Mouse (Mus musculus): Measurements from ENCODE around the gene Coro7. TPM values are rescaled to one million over a fixed set of nuclear protein-coding genes. Genes with fewer than 3 reads are reported as not detected.
A peak's percentile ranks its signal among the peaks of the same experiment; 100 is the strongest.
"Not testable (repeated sequence)": the region's sequence is repeated elsewhere in the genome, so short reads cannot be mapped to it uniquely, and the experiment has no call there.

Gene Coro7
- polyA plus RNA-seq, 1 experiment from 2014 or later = 13.1 TPM

GRCm38 (mm10) chr16:4684457-4684791 lies 4.8 kb upstream of the Coro7 start:
- under 1% methylated on average over 9 of the region's 9 CpGs for WGBS
- H3K9ac ChIP-seq (ENCODE audit: low read length) = peak overlapping the region; percentile 79
- DNase-seq (ENCODE audit: low spot score) (no peak), ATAC-seq (ENCODE audit: insufficient number of reproducible peaks, low FRiP score, low TSS enrichment, low read depth) (no peak)
- no peaks in the 10 kb centered on the region for H3K4me1 ChIP-seq (ENCODE audit: control insufficient read depth, insufficient read depth, low read length)
- H3K4me3 ChIP-seq (ENCODE audit: low read depth, low read length) = peak overlapping the region; percentile 91
- peak overlapping the region; percentile 88 for H3K4me2 ChIP-seq (ENCODE audit: low read depth, severe bottlenecking)
- H3K9me3 ChIP-seq (ENCODE audit: control insufficient read depth, low read length) = no peaks in the 10 kb centered on the region
- H3K36me3 ChIP-seq (ENCODE audit: control insufficient read depth, insufficient read depth, low read length) = peaks cover 7% of the 10 kb centered on the region
- no peak overlapping the region for H3K27ac ChIP-seq (replicated peaks; ENCODE audit: low read depth, low read length)
- H3K27me3 ChIP-seq (ENCODE audit: control insufficient read depth, insufficient read depth, low read length) = no peaks in the 10 kb centered on the region

- H3K4me1 ChIP-seq (ENCODE audit: control insufficient read depth, insufficient read depth, low read length) = peaks cover 3% of the 10 kb centered on the region
- DNase-seq (ENCODE audit: low spot score) (peak; percentile 95), ATAC-seq (ENCODE audit: insufficient number of reproducible peaks, low FRiP score, low TSS enrichment, low read depth) (peak; percentile 78)
- no peak overlapping the region; the same call in 1 of the 2 replicates for H3K27ac ChIP-seq (replicated peaks; ENCODE audit: low read depth, low read length)
- WGBS = under 1% methylated on average over 54 of the region's 54 CpGs
- H3K4me2 ChIP-seq (ENCODE audit: low read depth, severe bottlenecking) = peak overlapping the region; percentile 88
- peaks cover 2% of the 10 kb centered on the region; the same call in 1 of the 2 replicates for H3K36me3 ChIP-seq (ENCODE audit: control insufficient read depth, insufficient read depth, low read length)
- peak overlapping the region; percentile 79 for H3K9ac ChIP-seq (ENCODE audit: low read length)
- H3K4me3 ChIP-seq (ENCODE audit: low read depth, low read length) = peak overlapping the region; percentile 91
- H3K9me3 ChIP-seq (ENCODE audit: control insufficient read depth, low read length) = no peaks in the 10 kb centered on the region
- H3K27me3 ChIP-seq (ENCODE audit: control insufficient read depth, insufficient read depth, low read length) = no peaks in the 10 kb centered on the region
These were observed 4.2 kb upstream of the Coro7 start for GRCm38 (mm10) chr16:4683581-4684456.

- Histone ChIP-seq H3K27me3 (ENCODE audit: control insufficient read depth, insufficient read depth, low read length) (no peaks in the 10 kb centered on the region), H3K4me2 (ENCODE audit: low read depth, severe bottlenecking) (peak overlapping the region; percentile 88), H3K27ac (replicated peaks; ENCODE audit: low read depth, low read length) (no peak overlapping the region; the same call in 1 of the 2 replicates), H3K9ac (ENCODE audit: low read length) (peak overlapping the region; percentile 79), H3K9me3 (ENCODE audit: control insufficient read depth, low read length) (no peaks in the 10 kb centered on the region), H3K4me1 (ENCODE audit: control insufficient read depth, insufficient read depth, low read length) (peaks cover 7% of the 10 kb centered on the region), H3K4me3 (ENCODE audit: low read depth, low read length) (peak overlapping the region; percentile 91), H3K36me3 (ENCODE audit: control insufficient read depth, insufficient read depth, low read length) (no peaks in the 10 kb centered on the region; the same call in 1 of the 2 replicates)
- ATAC-seq (ENCODE audit: insufficient number of reproducible peaks, low FRiP score, low TSS enrichment, low read depth) (no peak), DNase-seq (ENCODE audit: low spot score) (no peak)
- 31% methylated on average over 9 of the region's 9 CpGs for WGBS
These were observed 3.6 kb upstream of the Coro7 start for GRCm38 (mm10) chr16:4683193-4683580.

- Histone ChIP-seq H3K4me1 (ENCODE audit: control insufficient read depth, insufficient read depth, low read length) (peaks cover 7% of the 10 kb centered on the region), H3K27ac (replicated peaks; ENCODE audit: low read depth, low read length) (no peak overlapping the region), H3K27me3 (ENCODE audit: control insufficient read depth, insufficient read depth, low read length) (no peaks in the 10 kb centered on the region), H3K4me2 (ENCODE audit: low read depth, severe bottlenecking) (peak overlapping the region; percentile 88; the same call in 1 of the 2 replicates), H3K9me3 (ENCODE audit: control insufficient read depth, low read length) (no peaks in the 10 kb centered on the region), H3K36me3 (ENCODE audit: control insufficient read depth, insufficient read depth, low read length) (no peaks in the 10 kb centered on the region; the same call in 1 of the 2 replicates), H3K9ac (ENCODE audit: low read length) (no peak overlapping the region), H3K4me3 (ENCODE audit: low read depth, low read length) (no peak overlapping the region)
- 75% methylated on average over 4 of the region's 4 CpGs for WGBS
- ATAC-seq (ENCODE audit: insufficient number of reproducible peaks, low FRiP score, low TSS enrichment, low read depth) (no peak), DNase-seq (ENCODE audit: low spot score) (no peak)
These were observed 3.1 kb upstream of the Coro7 start for GRCm38 (mm10) chr16:4682628-4683179.

GRCm38 (mm10) chr16:4680922-4681455 lies 1.4 kb upstream of the Coro7 start:
- not testable (repeated sequence) for H3K9ac ChIP-seq (ENCODE audit: low read length); H3K36me3 ChIP-seq (ENCODE audit: control insufficient read depth, insufficient read depth, low read length); H3K27me3 ChIP-seq (ENCODE audit: control insufficient read depth, insufficient read depth, low read length); H3K27ac ChIP-seq (replicated peaks; ENCODE audit: low read depth, low read length); H3K9me3 ChIP-seq (ENCODE audit: control insufficient read depth, low read length); H3K4me2 ChIP-seq (ENCODE audit: low read depth, severe bottlenecking); ATAC-seq (ENCODE audit: insufficient number of reproducible peaks, low FRiP score, low TSS enrichment, low read depth); DNase-seq (ENCODE audit: low spot score); H3K4me1 ChIP-seq (ENCODE audit: control insufficient read depth, insufficient read depth, low read length); H3K4me3 ChIP-seq (ENCODE audit: low read depth, low read length)
- 81% methylated on average over 3 of the region's 3 CpGs for WGBS

- no peaks in the 10 kb centered on the region for H3K27me3 ChIP-seq (ENCODE audit: control insufficient read depth, insufficient read depth, low read length)
- peaks cover 7% of the 10 kb centered on the region for H3K4me1 ChIP-seq (ENCODE audit: control insufficient read depth, insufficient read depth, low read length)
- WGBS = 84% methylated on average over 5 of the region's 5 CpGs
- H3K27ac ChIP-seq (replicated peaks; ENCODE audit: low read depth, low read length) = no peak overlapping the region
- H3K36me3 ChIP-seq (ENCODE audit: control insufficient read depth, insufficient read depth, low read length) = 0 out of 2 replicates have a peak, but pooled peaks cover 4% of the 10 kb centered on the region
- H3K4me2 ChIP-seq (ENCODE audit: low read depth, severe bottlenecking) = no peak overlapping the region
- no peaks in the 10 kb centered on the region for H3K9me3 ChIP-seq (ENCODE audit: control insufficient read depth, low read length)
- ATAC-seq (ENCODE audit: insufficient number of reproducible peaks, low FRiP score, low TSS enrichment, low read depth) (no peak), DNase-seq (ENCODE audit: low spot score) (no peak)
- peak overlapping the region; percentile 12; the same call in 1 of the 2 replicates for H3K9ac ChIP-seq (ENCODE audit: low read length)
- no peak overlapping the region for H3K4me3 ChIP-seq (ENCODE audit: low read depth, low read length)
These were observed 1.5 kb downstream of the Coro7 start for GRCm38 (mm10) chr16:4678080-4678479.

GRCm38 (mm10) chr16:4676836-4677235 lies 2.7 kb downstream of the Coro7 start:
- Histone ChIP-seq H3K4me1 (ENCODE audit: control insufficient read depth, insufficient read depth, low read length) (peaks cover 7% of the 10 kb centered on the region), H3K9ac (ENCODE audit: low read length) (no peak overlapping the region), H3K27me3 (ENCODE audit: control insufficient read depth, insufficient read depth, low read length) (no peaks in the 10 kb centered on the region), H3K4me2 (ENCODE audit: low read depth, severe bottlenecking) (no peak overlapping the region), H3K9me3 (ENCODE audit: control insufficient read depth, low read length) (no peaks in the 10 kb centered on the region), H3K4me3 (ENCODE audit: low read depth, low read length) (no peak overlapping the region), H3K36me3 (ENCODE audit: control insufficient read depth, insufficient read depth, low read length) (0 out of 2 replicates have a peak, but pooled peaks cover 4% of the 10 kb centered on the region), H3K27ac (replicated peaks; ENCODE audit: low read depth, low read length) (no peak overlapping the region)
- no peak for DNase-seq (ENCODE audit: low spot score)
- 91% methylated on average over 5 of the region's 5 CpGs for WGBS
- no peak for ATAC-seq (ENCODE audit: insufficient number of reproducible peaks, low FRiP score, low TSS enrichment, low read depth)

GRCm38 (mm10) chr16:4674091-4674490 lies 5.5 kb downstream of the Coro7 start:
- Histone ChIP-seq H3K36me3 (ENCODE audit: control insufficient read depth, insufficient read depth, low read length) (0 out of 2 replicates have a peak, but pooled peaks cover 8% of the 10 kb centered on the region), H3K4me1 (ENCODE audit: control insufficient read depth, insufficient read depth, low read length) (peaks cover 7% of the 10 kb centered on the region), H3K4me2 (ENCODE audit: low read depth, severe bottlenecking) (no peak overlapping the region), H3K9me3 (ENCODE audit: control insufficient read depth, low read length) (no peaks in the 10 kb centered on the region), H3K4me3 (ENCODE audit: low read depth, low read length) (no peak overlapping the region), H3K27ac (replicated peaks; ENCODE audit: low read depth, low read length) (no peak overlapping the region), H3K27me3 (ENCODE audit: control insufficient read depth, insufficient read depth, low read length) (no peaks in the 10 kb centered on the region), H3K9ac (ENCODE audit: low read length) (no peak overlapping the region)
- 93% methylated on average over 4 of the region's 4 CpGs for WGBS
- DNase-seq (ENCODE audit: low spot score) = no peak
- ATAC-seq (ENCODE audit: insufficient number of reproducible peaks, low FRiP score, low TSS enrichment, low read depth) = no peak

All from limb, embryonic 11.5 days (tissue).